Mouse (Mus musculus) megakaryocyte-erythroid progenitor cell, adult 5-6 weeks (primary cell): Measurements from ENCODE around the gene Ggnbp2. TPM values are rescaled to one million over a fixed set of nuclear protein-coding genes. Genes with fewer than 3 reads are reported as not detected.

Experiments
- ATAC-seq: replicated peaks from 2 replicates; pipeline ENCODE4 v1.8.0; 2016; ENCODE audit warnings: mild to moderate bottlenecking, inconsistent platforms; ENCODE audit not compliant: severe bottlenecking, poor library complexity, low FRiP score, low TSS enrichment
- total RNA-seq, 2 experiments: library from RNA; stranded (forward) in 1 of 2; stranded (reverse) in 1 of 2; fragments of 200-1000, 215-1000 nt in 1 of 2; fragments of >200 nt in 1 of 2; fragmentation: Nextera tagmentation in 1 of 2; gene quantifications; 2 replicates each; pipeline ENCODE4 v1.2.3; 2014 to 2017

Ggnbp2 gene
- total RNA-seq, 2 experiments from 2014 or later, result 91.1 to 155 TPM

GRCm38 (mm10) chr11:84827901-84828503, 42.6 kb downstream of the Ggnbp2 start:
- no peak for ATAC-seq

GRCm38 (mm10) chr11:84827492-84827891, 43.1 kb downstream of the Ggnbp2 start:
- no peak for ATAC-seq

GRCm38 (mm10) chr11:84826185-84826584, 44.4 kb downstream of the Ggnbp2 start:
- ATAC-seq, result no peak

GRCm38 (mm10) chr11:84825261-84825807, 45.3 kb downstream of the Ggnbp2 start:
- ATAC-seq, result no peak

- peak; percentile 81 for ATAC-seq
Measured at GRCm38 (mm10) chr11:84823484-84823897, 47.1 kb downstream of the Ggnbp2 start.

GRCm38 (mm10) chr11:84822487-84822886, 48.1 kb downstream of the Ggnbp2 start:
- peak; percentile 9; the same call in 1 of the 2 replicates for ATAC-seq

- ATAC-seq, result no peak
Measured at GRCm38 (mm10) chr11:84821131-84821770, 49.4 kb downstream of the Ggnbp2 start.

GRCm38 (mm10) chr11:84818961-84819692, 51.5 kb downstream of the Ggnbp2 start, which contains the start of gene Mrm1:
TSS of gene Mrm1 (minus strand) at chr11:84819515.
- ATAC-seq, result peak; percentile 61

GRCm38 (mm10) chr11:84818085-84818960, 52.3 kb downstream of the Ggnbp2 start:
- peak; percentile 55 for ATAC-seq

- no peak for ATAC-seq
Measured at GRCm38 (mm10) chr11:84817362-84817761, 53.3 kb downstream of the Ggnbp2 start.

GRCm38 (mm10) chr11:84813724-84814510, 56.7 kb downstream of the Ggnbp2 start:
- 0 out of 2 replicates have a peak, but pooled peaks have one; percentile 30 for ATAC-seq

- no peak for ATAC-seq
Measured at GRCm38 (mm10) chr11:84804373-84804772, 66.2 kb downstream of the Ggnbp2 start.

- peak; percentile 70 for ATAC-seq
Measured at GRCm38 (mm10) chr11:84797627-84798353, 72.8 kb downstream of the Ggnbp2 start.

GRCm38 (mm10) chr11:84797026-84797425, 73.6 kb downstream of the Ggnbp2 start:
- ATAC-seq, result no peak

GRCm38 (mm10) chr11:84794496-84795113, 76.0 kb downstream of the Ggnbp2 start:
- ATAC-seq, result peak; percentile 70

- no peak for ATAC-seq
Measured at GRCm38 (mm10) chr11:84793545-84793944, 77.1 kb downstream of the Ggnbp2 start.

- ATAC-seq, result no peak
Measured at GRCm38 (mm10) chr11:84790383-84790782, 80.2 kb downstream of the Ggnbp2 start.
